Mouse (Mus musculus): Measurements from ENCODE around the gene Cd209c.

Gene Cd209c

GRCm38 (mm10) chr8:3954646-3955045 is at the start of gene Cd209c:
TSS of gene Cd209c (minus strand) at chr8:3954746.
- no peak for DNase-seq

- DNase-seq: no peak
These were observed 39.7 kb upstream of the Cd209c start for GRCm38 (mm10) chr8:3994219-3994618.

- peak; percentile 5 for DNase-seq
These were observed 1.5 kb upstream of the Cd209c start for GRCm38 (mm10) chr8:3956037-3956436.

- DNase-seq: no peak
These were observed 14.5 kb downstream of the Cd209c start for GRCm38 (mm10) chr8:3940023-3940422.

- no peak for DNase-seq
These were observed 27.8 kb downstream of the Cd209c start, which contains the start of gene Cd209b for GRCm38 (mm10) chr8:3926744-3927143. TSS of gene Cd209b (minus strand) at chr8:3926844.

All from thymus, postnatal 4 days (tissue).